Mouse (Mus musculus): ENCODE results near the gene Abhd17a. TPM values are rescaled to one million over a fixed set of nuclear protein-coding genes. Genes with fewer than 3 reads are reported as not detected.

Gene Abhd17a
- total and polyA plus RNA-seq, 2 experiments from 2014 or later: 154 to 201 TPM

DNA sequence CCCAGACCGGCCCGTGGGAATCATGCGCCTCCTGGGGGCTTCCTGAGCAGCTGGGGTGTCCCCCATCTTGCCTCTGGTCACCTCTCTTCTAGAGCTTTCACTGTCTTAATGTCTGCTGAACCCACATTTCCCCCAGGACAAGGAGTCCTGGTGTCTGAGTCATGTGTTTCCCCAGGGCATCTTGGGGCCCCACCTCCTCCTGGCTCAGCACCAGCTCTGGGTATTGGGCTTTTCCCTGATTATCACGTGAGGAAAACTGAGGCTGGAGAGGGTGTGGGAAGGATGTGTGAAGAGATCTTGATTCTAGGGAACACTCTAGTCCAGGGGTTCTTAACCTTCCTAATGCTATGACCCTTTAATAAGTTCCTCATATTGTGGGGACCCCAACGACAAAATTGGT lies 52.0 kb downstream of the Abhd17a start:
- TF ChIP-seq CTCF (IDR thresholded peaks at IDR 0.05; ENCODE audit: low read depth): no peak
- H3K27ac ChIP-seq (ENCODE audit: low read depth, low read length): no peak overlapping the region
- H3K9me3 ChIP-seq (ENCODE audit: low read length): no peaks in the 10 kb centered on the region
- ATAC-seq (no peak), DNase-seq (no peak)
- H3K4me3 ChIP-seq (ENCODE audit: low read depth, low read length): no peak overlapping the region
- peaks cover 4% of the 10 kb centered on the region for H3K27me3 ChIP-seq (ENCODE audit: insufficient read depth, low read length)
- no peak overlapping the region for H3K9ac ChIP-seq
- peaks cover 22% of the 10 kb centered on the region for H3K36me3 ChIP-seq (ENCODE audit: insufficient read depth)
- 66% methylated on average over 5 of the region's 5 CpGs for WGBS
- no peaks in the 10 kb centered on the region; the same call in 1 of the 2 replicates for H3K4me1 ChIP-seq (ENCODE audit: insufficient read depth)
- H3K4me2 ChIP-seq (ENCODE audit: low read depth): no peak overlapping the region

DNA sequence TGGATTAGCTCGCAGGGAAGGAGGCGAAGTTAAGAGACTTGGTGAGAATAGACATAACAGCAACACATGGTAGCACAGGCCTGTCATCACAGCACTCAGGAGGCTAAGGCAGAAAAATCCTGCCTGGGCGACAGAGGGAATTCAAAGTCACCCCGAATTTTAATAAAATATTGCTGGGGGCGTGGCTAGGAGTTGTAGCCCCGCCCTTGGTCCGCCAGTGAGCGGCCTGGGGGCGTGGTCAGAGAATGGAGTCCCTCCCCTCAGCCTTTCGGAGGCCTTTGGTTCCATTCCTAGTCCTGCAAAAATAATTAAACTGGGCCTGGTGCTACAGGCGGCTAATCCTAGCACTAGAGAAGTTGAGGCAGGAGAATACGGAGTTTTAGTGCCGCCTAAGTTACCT lies 54.4 kb downstream of the Abhd17a start:
- no peak; the same call in 1 of the 2 replicates for ATAC-seq
- WGBS: 14% methylated on average over 13 of the region's 13 CpGs
- Histone ChIP-seq H3K9ac (no peak overlapping the region), H3K27ac (ENCODE audit: low read depth, low read length) (no peak overlapping the region), H3K9me3 (ENCODE audit: low read length) (no peaks in the 10 kb centered on the region), H3K36me3 (ENCODE audit: insufficient read depth) (no peaks in the 10 kb centered on the region), H3K27me3 (ENCODE audit: insufficient read depth, low read length) (peaks cover 4% of the 10 kb centered on the region), H3K4me1 (ENCODE audit: insufficient read depth) (no peaks in the 10 kb centered on the region; the same call in 1 of the 2 replicates), H3K4me2 (ENCODE audit: low read depth) (peak overlapping the region; percentile 26; the same call in 1 of the 2 replicates), H3K4me3 (ENCODE audit: low read depth, low read length) (no peak overlapping the region)
- no peak for TF ChIP-seq CTCF (IDR thresholded peaks at IDR 0.05; ENCODE audit: low read depth)
- no peak for DNase-seq

DNA sequence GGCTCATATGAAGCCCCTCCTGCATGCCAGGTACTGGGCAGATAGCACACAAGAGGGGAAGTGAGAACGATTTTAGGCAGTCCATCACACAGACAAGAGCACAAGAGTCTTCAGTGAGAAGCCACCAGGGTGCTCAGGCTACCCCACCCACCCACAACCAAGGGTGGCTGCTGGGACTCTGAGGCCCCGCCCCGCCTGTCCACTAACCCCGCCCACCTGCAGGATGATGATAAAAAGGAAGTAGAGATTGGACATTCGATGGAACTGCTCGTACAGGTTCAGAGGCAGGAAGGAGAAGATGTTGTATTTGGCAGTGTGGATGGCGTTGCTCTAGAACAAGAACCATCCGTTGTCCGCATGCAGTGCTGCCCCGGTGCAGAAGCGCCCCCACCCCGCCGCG lies 55.1 kb downstream of the Abhd17a start:
- Histone ChIP-seq H3K4me1 (ENCODE audit: insufficient read depth) (no peaks in the 10 kb centered on the region; the same call in 1 of the 2 replicates), H3K4me3 (ENCODE audit: low read depth, low read length) (no peak overlapping the region; the same call in none of the 2 replicates), H3K9me3 (ENCODE audit: low read length) (no peaks in the 10 kb centered on the region), H3K27ac (ENCODE audit: low read depth, low read length) (no peak overlapping the region), H3K36me3 (ENCODE audit: insufficient read depth) (no peaks in the 10 kb centered on the region), H3K9ac (no peak overlapping the region), H3K27me3 (ENCODE audit: insufficient read depth, low read length) (peaks cover 4% of the 10 kb centered on the region), H3K4me2 (ENCODE audit: low read depth) (peak overlapping the region; percentile 26)
- 11% methylated on average over 14 of the region's 14 CpGs for WGBS
- ATAC-seq (no peak), DNase-seq (no peak)
- no peak for TF ChIP-seq CTCF (IDR thresholded peaks at IDR 0.05; ENCODE audit: low read depth)

DNA sequence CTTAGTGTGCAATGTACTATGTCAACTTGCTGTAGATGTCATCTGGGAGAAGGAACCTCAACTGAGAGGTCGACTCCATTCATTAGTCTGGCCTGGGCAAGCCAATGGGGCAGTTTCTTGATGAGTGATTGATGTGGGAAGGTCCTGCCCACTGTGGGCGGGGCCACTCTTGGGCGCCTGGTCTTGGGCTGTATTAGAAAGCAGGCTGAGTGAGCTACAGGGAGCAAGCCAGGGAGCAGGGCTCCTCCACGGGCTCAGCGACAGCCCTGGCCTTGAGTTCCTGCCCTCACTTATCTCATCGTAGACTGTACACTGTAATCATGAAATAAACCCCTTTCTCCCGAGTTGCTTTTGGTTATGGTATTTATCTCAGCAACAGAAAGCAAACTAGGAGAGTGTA lies 56.4 kb downstream of the Abhd17a start:
- DNase-seq (no peak), ATAC-seq (no peak)
- Histone ChIP-seq H3K27me3 (ENCODE audit: insufficient read depth, low read length) (peaks cover 4% of the 10 kb centered on the region), H3K36me3 (ENCODE audit: insufficient read depth) (no peaks in the 10 kb centered on the region), H3K4me2 (ENCODE audit: low read depth) (no peak overlapping the region), H3K27ac (ENCODE audit: low read depth, low read length) (no peak overlapping the region), H3K9ac (no peak overlapping the region), H3K4me1 (ENCODE audit: insufficient read depth) (no peaks in the 10 kb centered on the region; the same call in 1 of the 2 replicates), H3K9me3 (ENCODE audit: low read length) (no peaks in the 10 kb centered on the region), H3K4me3 (ENCODE audit: low read depth, low read length) (no peak overlapping the region)
- WGBS: 22% methylated on average over 7 of the region's 7 CpGs
- TF ChIP-seq CTCF (IDR thresholded peaks at IDR 0.05; ENCODE audit: low read depth): no peak

Small RNA genes within 50 kb of the gene (microRNA-seq; reads per million reads assigned to microRNA genes)
- 0 to 0.37 reads per million in 2 experiments for gene Mir6912

Other genes starting within 250 kb of the Abhd17a start
- gene Adamtsl5, start 241.9 kb downstream of the Abhd17a start, total RNA-seq (2014; rRNA removed): 0.31 and 0.33 TPM in 2 replicates
- gene Adamtsl5, start 241.9 kb downstream of the Abhd17a start, polyA plus RNA-seq (2015; fragmentation: Nextera tagmentation; extraction: Ambion mirVana): 0.70 and 0.81 TPM in 2 replicates
- 8.3 and 12.9 TPM in 2 replicates for gene Plk5, start 233.9 kb downstream of the Abhd17a start, total RNA-seq (2014; rRNA removed)
- 4.6 and 7.4 TPM in 2 replicates for gene Plk5, start 233.9 kb downstream of the Abhd17a start, polyA plus RNA-seq (2015; fragmentation: Nextera tagmentation; extraction: Ambion mirVana)
- gene Mex3d, start 202.7 kb downstream of the Abhd17a start, total RNA-seq (2014; rRNA removed): 107 and 120 TPM in 2 replicates
- gene Mex3d, start 202.7 kb downstream of the Abhd17a start, polyA plus RNA-seq (2015; fragmentation: Nextera tagmentation; extraction: Ambion mirVana): 18.3 and 18.4 TPM in 2 replicates
- gene Mbd3, start 190.8 kb downstream of the Abhd17a start, total RNA-seq (2014; rRNA removed): 37.9 and 43.9 TPM in 2 replicates
- gene Mbd3, start 190.8 kb downstream of the Abhd17a start, polyA plus RNA-seq (2015; fragmentation: Nextera tagmentation; extraction: Ambion mirVana): 183 and 196 TPM in 2 replicates
- 230 and 424 TPM in 2 replicates for gene Uqcr11, start 183.5 kb downstream of the Abhd17a start, total RNA-seq (2014; rRNA removed)
- gene Uqcr11, start 183.5 kb downstream of the Abhd17a start, polyA plus RNA-seq (2015; fragmentation: Nextera tagmentation; extraction: Ambion mirVana): 688 and 881 TPM in 2 replicates
- gene Tcf3, start 156.7 kb downstream of the Abhd17a start, total RNA-seq (2014; rRNA removed): 69.0 and 91.4 TPM in 2 replicates
- gene Tcf3, start 156.7 kb downstream of the Abhd17a start, polyA plus RNA-seq (2015; fragmentation: Nextera tagmentation; extraction: Ambion mirVana): 34.3 and 36.1 TPM in 2 replicates
- gene Onecut3, start 95.5 kb downstream of the Abhd17a start, total RNA-seq (2014; rRNA removed): 0.62 and 1.9 TPM in 2 replicates
- 0.03 and 0.18 TPM in 2 replicates for gene Onecut3, start 95.5 kb downstream of the Abhd17a start, polyA plus RNA-seq (2015; fragmentation: Nextera tagmentation; extraction: Ambion mirVana)
- 0.05 and 0.38 TPM in 2 replicates for gene Atp8b3, start 51.2 kb downstream of the Abhd17a start, total RNA-seq (2014; rRNA removed)
- gene Atp8b3, start 51.2 kb downstream of the Abhd17a start, polyA plus RNA-seq (2015; fragmentation: Nextera tagmentation; extraction: Ambion mirVana): 0.16 and 0.46 TPM in 2 replicates
- gene Rexo1, start 28.8 kb downstream of the Abhd17a start, total RNA-seq (2014; rRNA removed): 40.3 and 41.9 TPM in 2 replicates
- gene Rexo1, start 28.8 kb downstream of the Abhd17a start, polyA plus RNA-seq (2015; fragmentation: Nextera tagmentation; extraction: Ambion mirVana): 27.9 and 30.5 TPM in 2 replicates
- gene Klf16, start 13.0 kb downstream of the Abhd17a start, total RNA-seq (2014; rRNA removed): 17.9 and 18.7 TPM in 2 replicates
- gene Klf16, start 13.0 kb downstream of the Abhd17a start, polyA plus RNA-seq (2015; fragmentation: Nextera tagmentation; extraction: Ambion mirVana): 13.3 and 14.1 TPM in 2 replicates
- gene Scamp4, start 12.5 kb upstream of the Abhd17a start, total RNA-seq (2014; rRNA removed): 21.0 and 24.1 TPM in 2 replicates
- gene Scamp4, start 12.5 kb upstream of the Abhd17a start, polyA plus RNA-seq (2015; fragmentation: Nextera tagmentation; extraction: Ambion mirVana): 86.8 and 87.9 TPM in 2 replicates
- gene Adat3, start 12.5 kb upstream of the Abhd17a start, total RNA-seq (2014; rRNA removed): 3.0 and 4.9 TPM in 2 replicates
- gene Adat3, start 12.5 kb upstream of the Abhd17a start, polyA plus RNA-seq (2015; fragmentation: Nextera tagmentation; extraction: Ambion mirVana): 4.2 and 4.5 TPM in 2 replicates
- 1.2 and 2.7 TPM in 2 replicates for gene Gm49322, start 15.7 kb upstream of the Abhd17a start, total RNA-seq (2014; rRNA removed)
- gene Gm49322, start 15.7 kb upstream of the Abhd17a start, polyA plus RNA-seq (2015; fragmentation: Nextera tagmentation; extraction: Ambion mirVana): 0.58 and 0.69 TPM in 2 replicates
- 127 and 135 TPM in 2 replicates for gene Csnk1g2, start 32.5 kb upstream of the Abhd17a start, total RNA-seq (2014; rRNA removed)
- 91.8 and 94.1 TPM in 2 replicates for gene Csnk1g2, start 32.5 kb upstream of the Abhd17a start, polyA plus RNA-seq (2015; fragmentation: Nextera tagmentation; extraction: Ambion mirVana)
- gene Btbd2, start 66.7 kb upstream of the Abhd17a start, total RNA-seq (2014; rRNA removed): 105 and 131 TPM in 2 replicates
- gene Btbd2, start 66.7 kb upstream of the Abhd17a start, polyA plus RNA-seq (2015; fragmentation: Nextera tagmentation; extraction: Ambion mirVana): 70.4 and 77.6 TPM in 2 replicates
- gene Mknk2, start 87.8 kb upstream of the Abhd17a start, total RNA-seq (2014; rRNA removed): 55.2 and 69.8 TPM in 2 replicates
- 42.4 and 43.6 TPM in 2 replicates for gene Mknk2, start 87.8 kb upstream of the Abhd17a start, polyA plus RNA-seq (2015; fragmentation: Nextera tagmentation; extraction: Ambion mirVana)
- gene Mob3a, start 111.6 kb upstream of the Abhd17a start, total RNA-seq (2014; rRNA removed): 54.1 and 57.8 TPM in 2 replicates
- gene Mob3a, start 111.6 kb upstream of the Abhd17a start, polyA plus RNA-seq (2015; fragmentation: Nextera tagmentation; extraction: Ambion mirVana): 38.9 and 45.9 TPM in 2 replicates
- 37.9 and 39.5 TPM in 2 replicates for gene Izumo4, start 111.8 kb upstream of the Abhd17a start, total RNA-seq (2014; rRNA removed)
- 34.4 and 36.7 TPM in 2 replicates for gene Izumo4, start 111.8 kb upstream of the Abhd17a start, polyA plus RNA-seq (2015; fragmentation: Nextera tagmentation; extraction: Ambion mirVana)
- 137 and 176 TPM in 2 replicates for gene Ap3d1, start 151.9 kb upstream of the Abhd17a start, total RNA-seq (2014; rRNA removed)
- 63.8 and 87.7 TPM in 2 replicates for gene Ap3d1, start 151.9 kb upstream of the Abhd17a start, polyA plus RNA-seq (2015; fragmentation: Nextera tagmentation; extraction: Ambion mirVana)
- gene Dot1l, start 164.9 kb upstream of the Abhd17a start, total RNA-seq (2014; rRNA removed): 15.9 and 21.7 TPM in 2 replicates
- 5.7 and 8.5 TPM in 2 replicates for gene Dot1l, start 164.9 kb upstream of the Abhd17a start, polyA plus RNA-seq (2015; fragmentation: Nextera tagmentation; extraction: Ambion mirVana)
- 20.4 and 20.6 TPM in 2 replicates for gene Sf3a2, start 207.9 kb upstream of the Abhd17a start, total RNA-seq (2014; rRNA removed)
- gene Sf3a2, start 207.9 kb upstream of the Abhd17a start, polyA plus RNA-seq (2015; fragmentation: Nextera tagmentation; extraction: Ambion mirVana): 66.4 and 73.7 TPM in 2 replicates
- 81.1 and 89.0 TPM in 2 replicates for gene Plekhj1, start 208.3 kb upstream of the Abhd17a start, total RNA-seq (2014; rRNA removed)
- 96.8 and 107 TPM in 2 replicates for gene Plekhj1, start 208.3 kb upstream of the Abhd17a start, polyA plus RNA-seq (2015; fragmentation: Nextera tagmentation; extraction: Ambion mirVana)
- gene Amh, start 214.9 kb upstream of the Abhd17a start, total RNA-seq (2014; rRNA removed): 0.62 and 0.69 TPM in 2 replicates
- not detected in 2 replicates for gene Amh, start 214.9 kb upstream of the Abhd17a start, polyA plus RNA-seq (2015; fragmentation: Nextera tagmentation; extraction: Ambion mirVana)
- gene Jsrp1, start 223.2 kb upstream of the Abhd17a start, total RNA-seq (2014; rRNA removed): 0.38 TPM in 1 of 2 replicates, not detected in the other
- gene Jsrp1, start 223.2 kb upstream of the Abhd17a start, polyA plus RNA-seq (2015; fragmentation: Nextera tagmentation; extraction: Ambion mirVana): 0.70 and 0.76 TPM in 2 replicates
- gene Oaz1, start 236.3 kb upstream of the Abhd17a start, total RNA-seq (2014; rRNA removed): 1,019 and 1,040 TPM in 2 replicates
- 1,146 and 1,244 TPM in 2 replicates for gene Oaz1, start 236.3 kb upstream of the Abhd17a start, polyA plus RNA-seq (2015; fragmentation: Nextera tagmentation; extraction: Ambion mirVana)